Mouse (Mus musculus) cerebellum, postnatal 36 days (tissue): Measurements from ENCODE around the gene Serp2.
A peak's percentile ranks its signal among the peaks of the same experiment; 100 is the strongest.

ENCODE experiments used
- DNase-seq, 2 experiments: peaks; one replicate each; pipeline ENCODE4 v3.0.0; 2021 to 2022; ENCODE audit warnings: mixed read lengths in 2 of 2

Serp2 gene

GRCm38 (mm10) chr14:76569271-76569961 lies 12.7 kb upstream of the Serp2 start:
- DNase-seq, result no peak

- no peak for DNase-seq
Observed at GRCm38 (mm10) chr14:76568548-76568947, 11.9 kb upstream of the Serp2 start.

GRCm38 (mm10) chr14:76567280-76567679 lies 10.6 kb upstream of the Serp2 start:
- DNase-seq, result no peak

GRCm38 (mm10) chr14:76566711-76567110 lies 10.0 kb upstream of the Serp2 start:
- DNase-seq, result no peak

- no peak for DNase-seq
Observed at GRCm38 (mm10) chr14:76566193-76566592, 9.5 kb upstream of the Serp2 start.

GRCm38 (mm10) chr14:76559208-76559607 lies 2.5 kb upstream of the Serp2 start:
- no peak for DNase-seq

GRCm38 (mm10) chr14:76558171-76558570 lies 1.5 kb upstream of the Serp2 start:
- DNase-seq, result peak; percentile 22 to 38

DNA sequence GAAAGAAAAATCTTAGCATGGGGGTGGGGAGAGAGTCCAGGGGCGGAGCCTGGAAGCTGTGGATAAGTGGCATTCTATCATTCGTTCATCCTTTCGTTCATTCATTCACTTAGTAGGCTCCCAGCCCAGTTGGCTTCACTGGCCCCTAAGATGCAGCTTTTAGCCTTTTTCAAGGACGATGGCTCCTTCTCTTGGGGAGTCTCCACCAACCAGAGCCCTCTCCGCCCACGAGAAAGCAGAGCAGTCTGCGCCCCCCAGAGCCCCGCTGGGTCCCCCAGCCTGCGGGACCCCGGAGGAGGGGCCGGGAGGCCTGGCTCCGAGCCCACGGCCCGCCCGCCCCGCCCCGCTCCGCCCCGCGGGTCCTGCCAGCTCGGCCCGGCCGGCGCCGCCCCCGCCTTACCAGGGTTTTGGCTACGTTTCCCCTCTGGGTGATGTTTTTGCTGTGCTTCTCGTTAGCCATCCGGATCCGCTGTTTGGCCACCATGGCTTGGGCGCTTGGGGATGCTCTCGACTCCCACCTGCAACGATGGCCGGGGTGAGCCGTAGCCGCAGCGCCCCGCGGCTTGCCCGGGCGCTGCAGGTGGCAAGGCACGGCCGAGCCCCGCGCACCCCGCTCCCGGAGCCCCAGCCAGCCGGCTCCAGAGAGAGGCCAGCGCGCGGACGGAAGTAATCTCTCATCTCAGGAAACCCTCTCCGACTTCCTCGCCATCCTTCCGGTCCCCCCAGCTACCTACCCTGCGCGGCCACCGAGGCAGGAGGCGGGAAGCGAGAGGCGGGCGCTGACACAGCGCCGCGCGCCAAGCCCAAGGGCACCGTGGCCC lies 448 bp downstream of the Serp2 start:
- peak; percentile 84 for DNase-seq

- no peak for DNase-seq
Observed at GRCm38 (mm10) chr14:76555263-76556030, 1.2 kb downstream of the Serp2 start.

DNA sequence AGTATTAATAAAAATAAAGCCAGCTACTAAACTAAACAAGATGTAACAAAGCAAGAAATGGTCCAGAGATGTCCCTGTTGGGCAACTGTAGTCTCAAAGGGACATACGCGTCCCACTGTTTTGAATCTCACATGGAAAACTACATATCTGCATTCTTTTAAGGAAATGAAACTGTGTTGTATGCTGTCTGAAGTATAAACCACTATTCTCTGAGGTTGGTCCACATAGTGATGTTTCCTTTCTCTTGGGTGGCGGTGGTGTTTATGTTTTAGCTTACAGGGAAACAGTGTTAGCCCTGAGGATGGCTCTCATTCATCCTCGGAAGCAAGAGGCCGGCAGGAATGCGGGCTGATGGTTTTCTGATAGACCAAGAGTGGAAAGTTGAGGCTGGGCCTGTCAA lies 12.6 kb downstream of the Serp2 start:
- DNase-seq, result no peak

- no peak for DNase-seq
Observed at GRCm38 (mm10) chr14:76541341-76541740, 15.3 kb downstream of the Serp2 start.

- DNase-seq, result no peak
Observed at GRCm38 (mm10) chr14:76540005-76540670, 16.6 kb downstream of the Serp2 start.

GRCm38 (mm10) chr14:76536921-76537320 lies 19.8 kb downstream of the Serp2 start:
- no peak for DNase-seq

DNA sequence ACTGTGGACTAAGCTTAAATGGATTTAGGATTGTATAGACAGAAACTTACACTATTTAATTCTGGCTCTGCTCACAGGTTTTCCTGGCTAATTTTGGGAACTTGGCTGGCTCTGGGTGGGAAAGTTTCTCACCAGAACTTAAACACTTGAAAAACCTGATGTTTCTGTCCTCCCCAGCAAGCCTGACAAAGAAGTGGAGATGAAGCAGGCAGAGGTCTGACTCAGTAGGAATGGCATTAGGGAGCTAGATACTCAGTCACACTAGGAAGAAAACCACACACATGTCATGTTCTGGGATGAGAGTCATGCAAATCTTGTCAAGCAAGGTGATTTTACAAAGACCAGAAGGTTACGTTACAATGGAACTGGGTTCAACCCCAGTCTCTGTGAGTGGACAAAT lies 21.6 kb downstream of the Serp2 start:
- no peak for DNase-seq

DNA sequence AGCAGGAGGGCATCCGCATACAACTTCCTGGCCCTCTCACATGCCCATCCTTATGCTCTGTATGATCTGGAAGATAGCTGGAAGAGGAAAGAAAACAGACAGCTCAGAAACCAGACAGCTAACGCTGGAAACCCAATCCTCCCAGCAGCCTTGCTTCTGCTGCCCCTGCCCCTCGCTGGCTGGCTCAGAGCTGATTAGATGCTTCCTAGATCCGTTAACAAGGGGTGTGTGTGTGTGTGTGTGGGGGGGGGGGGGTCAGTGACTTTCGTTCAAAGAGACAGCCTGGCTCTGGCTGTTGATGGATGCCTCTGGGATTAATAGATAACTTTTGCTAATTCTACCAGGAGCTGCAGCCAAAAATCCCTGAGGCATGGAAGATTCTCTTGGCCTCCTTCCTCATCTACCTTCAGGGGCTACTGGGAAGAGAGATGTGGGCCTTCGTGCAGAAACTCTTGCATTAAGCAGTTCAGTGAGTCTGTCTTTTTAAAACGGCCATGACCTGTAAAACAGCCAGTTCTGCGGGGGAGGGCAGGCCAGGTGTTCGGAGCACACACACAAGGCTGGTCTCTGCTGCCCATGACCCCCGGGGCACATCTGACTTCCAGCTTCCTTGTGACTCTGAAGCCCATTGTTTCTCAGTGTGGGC lies 23.4 kb downstream of the Serp2 start:
- DNase-seq, result no peak

DNA sequence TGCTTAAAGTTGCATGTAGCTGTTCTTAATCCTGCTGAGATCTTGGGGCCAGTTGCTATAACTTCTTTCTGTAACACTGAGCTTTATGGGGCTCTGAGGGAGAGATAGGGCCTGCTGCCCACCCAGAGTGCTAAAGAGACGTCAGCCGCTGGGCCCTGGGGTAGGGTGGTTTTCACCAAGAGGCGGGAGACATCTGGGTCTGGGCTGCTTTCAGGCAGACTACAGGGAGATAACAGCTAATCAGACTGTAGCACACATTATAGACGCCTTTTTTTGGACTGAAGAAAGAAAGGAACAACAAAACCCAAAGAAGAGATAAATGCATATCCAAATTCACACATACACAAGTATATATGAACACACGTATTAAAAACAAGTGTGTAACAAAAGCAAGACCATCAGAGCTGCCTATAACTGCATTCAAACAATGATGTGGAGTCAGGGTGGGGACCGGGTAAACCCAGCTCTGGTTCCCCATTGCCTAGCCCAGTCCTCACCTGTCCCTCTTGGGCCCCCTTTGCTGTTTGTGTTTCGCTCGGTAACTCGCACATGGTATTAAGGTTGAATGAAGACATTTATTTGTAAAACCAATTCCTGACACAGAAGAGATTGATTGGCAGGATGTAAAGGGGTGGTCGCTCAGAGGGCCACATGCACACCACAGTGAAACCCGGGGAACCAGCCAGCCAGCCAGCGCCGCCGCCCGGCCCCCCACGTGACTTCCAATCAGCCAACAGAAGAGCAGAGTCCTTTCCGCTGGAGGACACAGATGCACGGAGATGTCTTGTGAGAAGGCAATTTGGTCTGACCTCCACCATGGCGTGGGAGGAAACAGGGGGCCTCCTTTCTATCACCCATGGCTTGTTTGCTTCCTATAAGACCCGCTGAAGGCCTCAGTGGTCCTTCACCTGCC lies 24.2 kb downstream of the Serp2 start:
- DNase-seq, result peak; percentile 36

DNA sequence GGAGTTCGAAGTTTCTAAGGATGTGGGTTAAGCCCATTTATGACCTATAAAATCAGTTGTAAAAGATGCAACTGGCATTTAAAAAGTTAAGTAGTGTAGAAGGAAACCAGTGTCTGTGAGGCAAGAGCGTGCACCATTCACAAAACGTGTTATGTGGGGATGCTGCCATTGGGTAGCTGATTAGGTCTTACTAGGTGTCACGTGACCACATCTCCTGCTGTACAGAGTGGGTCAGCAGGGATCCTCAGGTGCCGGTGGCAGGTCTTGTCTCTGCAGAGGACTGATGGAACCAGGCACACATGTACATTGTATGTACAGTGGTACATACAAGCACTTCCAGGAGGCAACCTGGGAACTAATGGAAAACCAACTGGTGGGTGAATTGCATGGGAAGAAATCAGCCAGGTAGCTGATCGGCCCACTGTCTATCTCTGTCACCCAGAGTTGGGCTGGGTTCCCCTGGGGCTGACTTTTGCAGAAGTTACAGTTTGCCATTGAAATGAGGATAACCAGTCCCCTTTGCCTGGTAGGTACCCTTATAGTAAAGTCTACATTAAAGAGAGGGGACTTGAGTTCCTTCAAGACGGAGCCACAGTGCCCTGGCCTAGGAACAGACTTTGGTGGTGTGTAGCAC lies 25.5 kb downstream of the Serp2 start:
- DNase-seq, result no peak

GRCm38 (mm10) chr14:76528641-76529040 lies 28.0 kb downstream of the Serp2 start:
- DNase-seq, result no peak

DNA sequence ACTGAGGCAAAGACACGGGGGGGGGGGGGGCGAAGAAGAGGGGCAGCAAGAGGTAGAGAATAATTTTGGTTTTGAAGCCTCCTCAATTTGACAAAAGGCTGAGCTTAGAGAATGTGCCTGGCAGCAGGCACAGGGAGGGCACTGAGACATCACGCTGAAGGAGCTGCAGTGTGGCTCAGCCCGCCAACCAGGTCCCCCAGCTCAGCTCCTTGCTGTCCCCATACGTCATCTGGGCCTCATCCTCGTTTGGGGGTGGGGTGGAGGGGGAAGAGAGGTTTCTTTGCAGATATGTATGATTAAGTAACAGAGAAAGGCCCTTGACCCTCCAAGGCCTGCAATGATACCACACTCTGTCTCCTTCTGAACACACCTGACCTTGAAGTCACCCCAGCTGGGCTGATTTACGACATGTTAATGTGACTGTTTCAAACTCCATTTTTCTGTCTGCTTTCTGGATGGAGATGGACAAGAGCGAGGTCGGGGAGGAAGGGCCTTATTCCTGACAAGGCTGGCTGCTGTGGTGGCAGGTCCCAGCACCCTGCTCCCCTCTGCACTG lies 28.9 kb downstream of the Serp2 start:
- no peak for DNase-seq

DNA sequence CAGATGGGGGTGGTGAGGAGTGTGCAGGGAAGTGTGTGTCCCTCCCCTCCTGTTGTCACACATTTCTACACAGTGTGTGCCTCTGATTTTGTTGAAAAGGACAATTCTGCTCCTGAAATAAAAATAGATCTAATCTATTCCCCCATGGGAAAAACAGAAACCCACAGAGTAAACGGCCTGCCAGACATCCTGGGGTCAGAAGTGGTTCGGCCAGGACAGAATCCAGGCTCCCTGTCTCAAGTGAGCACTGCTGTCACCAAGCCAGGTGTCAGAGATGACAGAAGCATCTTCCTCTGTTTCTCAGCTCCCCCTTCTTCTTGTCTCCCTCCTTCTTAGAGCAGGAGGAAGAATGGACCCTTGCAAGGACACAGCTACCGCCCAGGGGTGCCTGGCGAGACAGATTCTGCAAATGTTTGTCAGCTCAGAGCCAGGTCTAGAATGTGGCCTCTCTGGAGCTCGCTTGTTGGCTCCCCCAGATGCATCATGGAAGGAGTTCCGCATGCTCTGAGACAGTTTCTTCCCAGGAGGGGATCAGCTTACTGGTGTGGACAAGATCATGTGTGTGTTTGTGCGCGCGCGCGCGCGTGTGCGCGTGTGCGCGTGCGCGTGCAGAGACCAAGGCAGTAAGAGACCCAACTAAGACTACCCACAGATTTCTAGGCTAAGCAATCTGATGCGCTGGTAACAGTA lies 29.5 kb downstream of the Serp2 start:
- no peak for DNase-seq
